Mouse (Mus musculus) G1E (cell line): ENCODE measurements around the gene Pikfyve.

ENCODE experiments used
- CTCF ChIP-seq: IDR thresholded peaks from 2 replicates; pipeline ENCODE4 v1.5.1; 2012; ENCODE audit warnings: low read depth, low read length, inconsistent platforms, mixed read lengths
- GATA1 ChIP-seq: IDR thresholded peaks from 2 replicates; pipeline ENCODE4 v1.6.1; 2012; ENCODE audit warnings: borderline replicate concordance, low read length, inconsistent platforms, mixed read lengths
- GATA2 ChIP-seq: IDR thresholded peaks from 2 replicates; pipeline ENCODE4 v1.6.1; 2012; ENCODE audit warnings: low read depth, low read length, inconsistent platforms, borderline replicate concordance
- POLR2AphosphoS5 ChIP-seq: IDR thresholded peaks from 2 replicates; pipeline ENCODE4 v1.6.1; 2012; ENCODE audit warnings: low read depth, low read length, inconsistent platforms; ENCODE audit not compliant: insufficient replicate concordance
- TAL1 ChIP-seq: conservative IDR thresholded peaks from 2 replicates; pipeline ENCODE4 v1.6.1; 2012; ENCODE audit warnings: low read depth, low read length, inconsistent platforms, mixed read lengths

- TF ChIP-seq CTCF (no peak), GATA2 (no peak), POLR2AphosphoS5 (no peak), GATA1 (no peak), TAL1 (no peak)
These were observed 31.1 kb downstream of the Pikfyve start for GRCm38 (mm10) chr1:65217567-65217966.
